Mouse (Mus musculus) hindbrain, embryonic 14.5 days (tissue): ENCODE measurements at regions not wholly inside any gene's neighbourhood (a gene's known extent, or its start where the extent isn't known, plus 50 kb on each side); places are given as distances from the start of the nearest gene placed in this dataset.

Experiments used
- ATAC-seq: fragments of 200-750 bp; cut with Nextera tagmentation; 2 replicates; pipeline ENCODE4 v1.8.0; 2017; ENCODE audit warnings: moderate number of reproducible peaks, mild to moderate bottlenecking, moderate TSS enrichment, moderate library complexity; ENCODE audit not compliant: low FRiP score
- DNase-seq: peaks from one replicate; pipeline ENCODE4 v3.0.0-alpha.2; 2015; ENCODE audit warnings: low spot score
- H3K27ac ChIP-seq: fragments of 300-500 bp; sonication (generic); 2 replicates; pipeline ENCODE4 v1.5.1; 2014; ENCODE audit warnings: mild to moderate bottlenecking, moderate library complexity
- H3K27me3 ChIP-seq: fragments of 300-500 bp; sonication (generic); 2 replicates; pipeline ENCODE4 v1.6.1; 2014; ENCODE audit warnings: mild to moderate bottlenecking, low read length, mixed read lengths; ENCODE audit not compliant: control insufficient read depth, insufficient read depth
- H3K36me3 ChIP-seq: fragments of 300-500 bp; sonication (generic); replicated peaks from 2 replicates; pipeline ENCODE4 v1.6.1; 2014; ENCODE audit not compliant: control insufficient read depth, insufficient read depth
- H3K4me1 ChIP-seq: fragments of 300-500 bp; sonication (generic); replicated peaks from 2 replicates; pipeline ENCODE4 v1.6.1; 2014; ENCODE audit warnings: antibody characterized with exemption, low read length, mixed read lengths; ENCODE audit not compliant: control insufficient read depth, insufficient read depth
- H3K4me2 ChIP-seq: fragments of 300-500 bp; sonication (generic); replicated peaks from 2 replicates; pipeline ENCODE4 v1.6.1; 2014; ENCODE audit warnings: mild to moderate bottlenecking, moderate library complexity
- H3K4me3 ChIP-seq: fragments of 300-500 bp; sonication (generic); replicated peaks from 2 replicates; pipeline ENCODE4 v1.5.1; 2014; ENCODE audit warnings: mild to moderate bottlenecking, low read length
- H3K9ac ChIP-seq: fragments of 300-500 bp; sonication (generic); 2 replicates; pipeline ENCODE4 v1.6.1; 2014
- H3K9me3 ChIP-seq: fragments of 300-500 bp; sonication (generic); 2 replicates; pipeline ENCODE4 v1.6.1; 2016; ENCODE audit warnings: low read length; ENCODE audit not compliant: control insufficient read depth
- WGBS: fragments of 180-500 bp; shearing (Covaris S2); extraction: QIAGEN DNeasy Blood & Tissue Kit; methylation state at CpG from one replicate; pipeline ENCODE4 v1.1.7; 2014; 5-methylcytosine and 5-hydroxymethylcytosine counted together

DNA sequence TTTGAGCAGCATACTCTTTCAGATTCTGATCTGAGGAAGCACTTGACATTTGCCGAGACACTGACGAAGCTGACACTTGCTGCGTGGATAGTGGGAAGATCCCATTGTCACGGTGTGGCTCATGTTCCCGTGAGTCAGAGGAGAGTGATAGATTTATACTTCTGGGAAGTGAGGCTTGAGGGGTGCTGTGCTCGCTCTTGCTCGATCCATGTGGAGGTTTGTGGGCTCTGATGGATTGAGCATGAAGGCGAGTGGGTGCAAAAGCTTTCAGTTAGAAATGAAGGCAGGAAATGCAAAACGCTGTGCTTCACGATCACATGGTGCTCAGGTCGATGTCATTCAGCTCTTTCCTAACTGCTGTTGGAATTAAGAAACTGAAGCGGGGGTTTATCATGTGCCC lies 155.4 kb downstream of the Klf5 start:
- 89% methylated on average over 12 of the region's 12 CpGs for WGBS
- Histone ChIP-seq H3K27ac (no peak overlapping the region), H3K36me3 (no peaks in the 10 kb centered on the region)

DNA sequence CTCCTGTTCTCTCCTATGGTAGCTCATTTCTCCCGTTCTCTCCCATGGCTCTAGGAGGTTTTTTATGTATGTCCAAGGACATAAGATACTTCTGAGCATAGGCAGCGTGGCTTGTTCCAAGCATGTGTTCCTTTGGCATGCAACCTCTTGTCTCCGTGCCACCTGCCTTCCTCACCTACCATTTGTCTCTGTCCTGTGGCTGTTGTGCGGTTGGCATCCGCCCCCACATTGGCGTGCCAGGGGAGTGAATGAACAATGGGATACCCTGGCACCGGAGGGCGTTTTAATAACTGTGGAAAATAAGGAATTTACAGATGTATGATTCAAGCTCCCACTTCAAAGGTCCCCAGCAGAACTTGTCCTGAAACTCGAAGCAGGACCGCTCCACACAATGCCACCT lies 158.1 kb downstream of the Klf5 start:
- no peaks in the 10 kb centered on the region for H3K9me3 ChIP-seq
- no peak overlapping the region for H3K4me2 ChIP-seq
- H3K4me3 ChIP-seq = no peak overlapping the region
- DNase-seq (no peak), ATAC-seq (no peak)
- H3K4me1 ChIP-seq = no peaks in the 10 kb centered on the region
- no peak overlapping the region for H3K9ac ChIP-seq
- 88% methylated on average over 10 of the region's 10 CpGs for WGBS
- H3K27me3 ChIP-seq = no peaks in the 10 kb centered on the region
- H3K27ac ChIP-seq = no peak overlapping the region
- no peaks in the 10 kb centered on the region for H3K36me3 ChIP-seq

More for the DNA sequence above, 155.4 kb downstream of the Klf5 start:
- Histone ChIP-seq H3K4me1 (no peaks in the 10 kb centered on the region), H3K27me3 (no peaks in the 10 kb centered on the region), H3K9ac (no peak overlapping the region), H3K4me3 (no peak overlapping the region), H3K4me2 (no peak overlapping the region), H3K9me3 (no peaks in the 10 kb centered on the region)
- ATAC-seq (no peak), DNase-seq (no peak)

DNA sequence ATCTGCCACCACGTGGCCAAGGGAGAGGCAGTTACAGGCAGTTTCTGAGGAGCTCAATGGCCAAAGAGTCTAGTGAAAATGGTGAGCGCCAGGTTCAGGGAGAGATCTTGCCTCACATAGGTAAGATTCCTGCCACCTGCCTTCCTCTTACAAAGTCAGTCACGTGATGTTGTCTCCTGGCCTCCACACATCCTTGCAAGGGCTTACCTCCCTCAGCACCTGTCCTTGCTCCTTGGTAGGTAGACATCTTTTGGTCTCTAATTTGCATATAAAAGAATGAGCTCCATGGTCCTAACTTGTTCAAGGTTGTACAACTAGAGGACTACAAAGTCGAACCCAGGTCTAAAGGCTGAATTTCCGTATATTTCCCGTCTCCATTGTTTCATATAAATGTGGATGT lies 159.1 kb downstream of the Klf5 start:
- Histone ChIP-seq H3K36me3 (no peaks in the 10 kb centered on the region), H3K4me3 (no peak overlapping the region), H3K4me1 (no peaks in the 10 kb centered on the region), H3K4me2 (no peak overlapping the region), H3K9me3 (no peaks in the 10 kb centered on the region), H3K9ac (no peak overlapping the region), H3K27me3 (no peaks in the 10 kb centered on the region), H3K27ac (no peak overlapping the region)
- ATAC-seq (no peak), DNase-seq (no peak)
- 93% methylated on average over 6 of the region's 6 CpGs for WGBS

DNA sequence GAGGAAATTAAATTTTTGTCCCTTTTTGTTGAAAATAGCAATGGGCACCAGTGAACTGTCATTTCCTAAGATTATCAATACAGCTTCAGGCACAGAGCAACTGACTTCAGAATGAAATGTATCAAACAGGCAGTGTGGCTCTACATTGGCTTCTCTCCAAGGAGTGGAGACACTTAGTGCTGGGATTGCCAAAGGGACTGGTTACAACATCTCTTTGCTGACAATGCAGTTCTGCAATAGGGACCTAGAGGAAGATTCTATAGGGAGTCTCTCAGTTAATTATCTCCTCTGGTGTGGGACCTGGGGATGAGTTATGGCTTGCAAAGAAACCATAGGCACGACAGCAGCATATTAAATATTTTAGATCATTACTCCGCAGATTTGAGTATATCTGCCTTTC lies 173.6 kb downstream of the Klf5 start:
- Histone ChIP-seq H3K4me2 (no peak overlapping the region), H3K4me1 (no peaks in the 10 kb centered on the region), H3K9me3 (no peaks in the 10 kb centered on the region), H3K27ac (no peak overlapping the region), H3K9ac (no peak overlapping the region), H3K4me3 (no peak overlapping the region), H3K27me3 (no peaks in the 10 kb centered on the region), H3K36me3 (no peaks in the 10 kb centered on the region)
- 81% methylated on average over 2 of the region's 2 CpGs for WGBS
- DNase-seq (no peak), ATAC-seq (no peak)

DNA sequence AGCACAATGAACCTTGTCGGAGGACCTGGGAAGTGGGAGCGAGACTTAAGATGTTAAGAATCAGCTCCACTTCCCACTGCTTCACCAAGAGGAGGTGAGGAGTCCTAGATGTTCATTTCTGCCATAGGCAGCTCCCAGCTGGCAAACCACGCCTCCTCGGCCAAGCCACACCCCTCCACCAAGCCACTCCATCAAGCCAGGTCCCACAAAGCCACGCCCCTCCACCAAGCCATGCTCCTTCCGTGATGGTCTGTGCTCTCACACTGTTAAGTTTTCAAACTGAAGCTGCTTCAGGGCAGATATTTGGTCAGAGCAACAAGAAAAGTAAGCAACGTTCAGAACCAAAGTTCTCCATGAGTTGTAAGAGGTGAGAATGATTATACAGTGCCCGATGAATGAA lies 176.8 kb downstream of the Klf5 start:
- no peaks in the 10 kb centered on the region for H3K27me3 ChIP-seq
- H3K36me3 ChIP-seq = no peaks in the 10 kb centered on the region
- DNase-seq = no peak
- no peak overlapping the region for H3K4me3 ChIP-seq
- no peaks in the 10 kb centered on the region for H3K4me1 ChIP-seq
- no peak overlapping the region for H3K9ac ChIP-seq
- no peaks in the 10 kb centered on the region for H3K9me3 ChIP-seq
- 69% methylated on average over 8 of the region's 8 CpGs for WGBS
- no peak overlapping the region for H3K4me2 ChIP-seq
- no peak for ATAC-seq
- H3K27ac ChIP-seq = no peak overlapping the region

DNA sequence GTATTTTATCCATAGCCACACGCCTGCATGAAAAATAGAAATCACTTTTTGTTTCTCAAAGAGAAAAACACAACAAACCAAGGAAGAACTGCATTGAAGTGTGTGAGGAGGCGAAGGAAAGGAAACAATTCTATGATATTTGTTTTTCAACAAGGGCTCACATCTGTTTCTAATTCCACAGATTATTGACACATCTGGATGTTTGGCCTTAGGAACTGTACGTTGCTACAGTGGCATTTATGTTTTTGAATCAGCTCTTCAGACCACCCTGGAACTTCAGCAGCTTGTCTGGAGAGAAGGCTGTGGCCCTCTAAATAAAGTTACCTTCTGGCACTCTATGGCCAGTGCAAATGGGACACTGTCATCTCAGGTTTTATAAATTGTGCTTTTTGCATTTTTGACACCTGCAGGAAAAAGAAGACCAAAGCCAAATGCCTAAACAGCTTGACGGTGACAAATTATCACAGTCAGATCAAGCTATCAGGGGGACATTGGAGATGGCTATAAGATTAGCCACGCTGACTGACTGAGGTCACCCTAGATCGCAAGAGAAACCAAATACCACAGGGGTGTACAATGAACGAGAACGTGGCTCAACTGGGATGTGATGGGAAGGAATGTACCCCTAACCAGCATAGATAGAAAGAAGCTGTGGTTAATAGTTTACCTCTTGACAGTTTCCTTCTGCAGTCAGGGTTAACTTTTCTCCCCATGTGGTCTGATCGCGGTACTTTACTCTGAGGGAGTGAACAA lies 182.0 kb downstream of the Klf5 start:
- WGBS = 55% methylated on average over 10 of the region's 10 CpGs
- no peak overlapping the region for H3K9ac ChIP-seq
- DNase-seq = no peak

DNA sequence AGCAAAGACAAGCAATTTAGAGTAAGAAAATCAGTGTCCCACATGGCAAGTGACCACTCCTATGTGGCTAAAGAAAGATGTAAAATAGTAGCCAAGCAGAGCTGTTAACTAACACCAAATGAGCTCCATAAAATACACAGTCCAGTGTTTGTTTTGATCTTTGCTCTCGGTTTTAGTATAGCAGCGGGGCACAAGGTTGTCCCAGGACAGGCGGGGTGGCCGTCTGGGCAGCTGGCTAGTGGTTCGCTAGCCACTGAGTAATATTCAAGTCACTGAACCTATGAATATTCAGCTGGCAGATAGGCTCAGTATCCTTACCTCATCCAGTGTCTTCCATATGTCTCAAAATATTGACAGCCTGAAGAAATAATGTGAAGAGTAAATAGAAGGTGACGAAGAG lies 189.5 kb downstream of the Klf5 start:
- ATAC-seq (no peak), DNase-seq (no peak)
- no peaks in the 10 kb centered on the region for H3K27me3 ChIP-seq
- no peaks in the 10 kb centered on the region for H3K9me3 ChIP-seq
- no peak overlapping the region for H3K4me2 ChIP-seq
- no peaks in the 10 kb centered on the region for H3K4me1 ChIP-seq
- H3K36me3 ChIP-seq = no peaks in the 10 kb centered on the region
- no peak overlapping the region for H3K27ac ChIP-seq
- no peak overlapping the region for H3K4me3 ChIP-seq
- WGBS = 71% methylated on average over 6 of the region's 6 CpGs
- no peak overlapping the region for H3K9ac ChIP-seq

More for the DNA sequence above, 182.0 kb downstream of the Klf5 start:
- Histone ChIP-seq H3K4me2 (no peak overlapping the region), H3K27me3 (no peaks in the 10 kb centered on the region), H3K4me1 (no peaks in the 10 kb centered on the region), H3K27ac (no peak overlapping the region), H3K4me3 (no peak overlapping the region), H3K36me3 (no peaks in the 10 kb centered on the region), H3K9me3 (no peaks in the 10 kb centered on the region)
- no peak for ATAC-seq

DNA sequence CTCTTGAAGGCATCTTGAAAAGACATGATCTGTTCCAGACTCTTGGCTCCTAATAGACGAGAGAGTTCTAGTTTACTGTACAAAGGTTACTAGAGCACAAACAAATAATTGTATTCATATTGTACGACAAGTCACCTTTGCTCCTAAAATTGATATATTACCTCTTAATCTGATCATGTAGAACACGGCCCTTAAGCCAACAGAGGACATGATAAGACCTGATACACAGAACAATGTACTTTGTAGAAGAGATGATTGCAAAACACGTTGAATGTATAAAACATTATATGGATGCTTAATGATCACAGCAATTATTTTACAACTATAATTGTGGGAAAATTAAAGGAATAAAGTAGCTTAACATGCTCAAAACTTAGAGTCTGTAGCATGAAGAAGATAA lies 194.7 kb downstream of the Klf5 start:
- Histone ChIP-seq H3K4me3 (no peak overlapping the region), H3K9me3 (no peaks in the 10 kb centered on the region), H3K27ac (no peak overlapping the region), H3K4me1 (no peaks in the 10 kb centered on the region), H3K36me3 (no peaks in the 10 kb centered on the region), H3K4me2 (no peak overlapping the region), H3K27me3 (no peaks in the 10 kb centered on the region), H3K9ac (no peak overlapping the region)
- ATAC-seq = no peak
- WGBS = 89% methylated on average over 4 of the region's 4 CpGs
- no peak for DNase-seq

DNA sequence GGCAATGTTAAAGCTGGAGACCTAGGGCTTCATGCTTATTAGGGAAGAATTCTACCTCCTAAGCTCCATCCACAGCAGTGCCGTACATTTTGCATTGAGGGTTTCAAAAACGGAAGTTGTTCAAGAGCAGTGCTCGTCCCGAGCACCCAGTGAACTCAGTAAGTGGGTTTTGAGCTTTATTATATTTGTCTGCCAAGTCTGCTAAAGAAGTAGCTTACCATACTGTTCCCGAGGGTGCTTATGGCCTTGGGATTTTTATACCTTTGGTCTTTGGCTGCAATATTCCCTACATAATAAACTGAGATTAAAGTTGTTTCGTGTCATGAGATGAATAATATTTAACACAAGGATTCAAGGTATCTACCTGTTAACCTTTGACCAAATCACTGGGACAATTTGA lies 195.2 kb downstream of the Klf5 start:
- Histone ChIP-seq H3K4me3 (no peak overlapping the region), H3K36me3 (no peaks in the 10 kb centered on the region), H3K9ac (no peak overlapping the region), H3K9me3 (no peaks in the 10 kb centered on the region), H3K4me2 (no peak overlapping the region), H3K27me3 (no peaks in the 10 kb centered on the region), H3K27ac (no peak overlapping the region), H3K4me1 (no peaks in the 10 kb centered on the region)
- 91% methylated on average over 6 of the region's 6 CpGs for WGBS
- no peak for ATAC-seq
- no peak for DNase-seq
